Mouse (Mus musculus) embryonic stem cell, embryonic (primary cell): ENCODE measurements at regions not wholly inside any gene's neighbourhood (a gene's known extent, or its start where the extent isn't known, plus 50 kb on each side); places are given as distances from the start of the nearest gene placed in this dataset.
"Not testable (repeated sequence)": the region's sequence is repeated elsewhere in the genome, so short reads cannot be mapped to it uniquely, and the experiment has no call there.

Source experiments
- CTCF ChIA-PET, 4 experiments: fragments of 300-600 bp in 2 of 4; fragments of 350-600 bp in 2 of 4; sonication (Branson Sonifier 250); formaldehyde crosslinking; loops; one replicate each; lab custom pipeline; 2022; ENCODE audit warnings: inconsistent platforms in 2 of 4; lab: Charles Lee
- POLR2A ChIA-PET, 4 experiments: fragments of 300-600 bp in 2 of 4; fragments of 350-600 bp in 2 of 4; sonication (Branson Sonifier 250); formaldehyde crosslinking; loops; one replicate each; lab custom pipeline; 2022; ENCODE audit warnings: antibody characterized with exemption in 4 of 4, inconsistent platforms in 1 of 4; lab: Charles Lee

DNA sequence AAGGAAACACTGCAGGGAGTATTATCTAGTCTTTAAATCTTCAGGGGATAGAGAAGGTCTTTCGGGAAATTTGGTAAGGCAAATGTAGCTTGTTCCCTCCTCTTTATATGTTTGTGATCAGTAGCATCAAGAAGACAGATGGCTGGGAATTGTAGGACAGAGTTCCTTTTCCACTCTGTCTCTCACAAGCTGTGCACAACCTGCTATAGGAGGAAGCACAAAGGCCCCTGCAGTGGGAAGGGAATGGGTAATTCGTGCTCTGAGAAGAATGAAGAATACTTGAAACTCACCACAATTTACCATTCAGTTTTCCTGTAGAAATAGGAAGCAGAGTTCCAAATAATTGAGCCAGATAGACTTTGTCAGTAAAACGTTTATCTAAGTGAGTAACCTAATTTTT lies 1007.2 kb downstream of the Epha7 start:
- ChIA-PET POLR2A (no interaction called here), CTCF (no interaction called here)

DNA sequence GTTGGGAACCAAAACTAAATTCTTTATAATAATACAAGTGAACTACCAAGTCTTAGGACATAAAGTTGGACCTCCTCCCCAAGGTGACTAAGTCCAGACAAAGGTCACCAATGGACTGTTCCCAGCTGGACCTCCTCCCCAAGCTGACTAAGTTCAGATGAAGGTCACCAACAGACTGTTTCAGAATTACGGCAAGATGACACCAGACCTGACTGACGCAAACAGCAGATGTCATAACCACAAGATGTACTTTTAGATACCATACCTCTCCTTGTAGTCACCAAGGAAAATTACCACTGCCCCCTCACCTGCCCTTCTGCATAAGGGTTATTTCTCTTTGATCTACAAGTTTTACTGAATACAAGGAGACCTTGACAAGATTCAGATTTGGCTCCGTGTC lies 1017.8 kb downstream of the Epha7 start:
- CTCF ChIA-PET = not testable (repeated sequence)

DNA sequence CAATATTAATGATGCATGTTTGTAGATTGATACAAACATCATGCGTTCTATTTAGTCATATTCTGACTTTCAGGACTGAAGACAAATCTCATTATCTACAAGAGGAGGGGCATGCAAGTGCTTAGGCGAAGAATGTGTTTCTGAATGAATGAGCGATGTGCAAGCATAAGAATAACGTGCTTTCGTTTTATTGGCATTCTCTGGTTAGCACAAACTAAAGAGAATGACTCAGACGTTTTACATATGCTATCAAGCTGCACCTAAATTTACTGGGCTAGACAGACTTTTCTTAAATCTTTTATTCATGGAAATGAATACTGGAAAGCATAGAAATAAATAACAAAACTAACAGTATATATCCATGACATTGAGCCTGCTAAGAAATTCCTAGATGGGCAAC lies 1019.8 kb downstream of the Epha7 start:
- POLR2A ChIA-PET = no interaction called here
- CTCF ChIA-PET = no interaction called here

More for the DNA sequence above, 1017.8 kb downstream of the Epha7 start:
- POLR2A ChIA-PET = not testable (repeated sequence)

DNA sequence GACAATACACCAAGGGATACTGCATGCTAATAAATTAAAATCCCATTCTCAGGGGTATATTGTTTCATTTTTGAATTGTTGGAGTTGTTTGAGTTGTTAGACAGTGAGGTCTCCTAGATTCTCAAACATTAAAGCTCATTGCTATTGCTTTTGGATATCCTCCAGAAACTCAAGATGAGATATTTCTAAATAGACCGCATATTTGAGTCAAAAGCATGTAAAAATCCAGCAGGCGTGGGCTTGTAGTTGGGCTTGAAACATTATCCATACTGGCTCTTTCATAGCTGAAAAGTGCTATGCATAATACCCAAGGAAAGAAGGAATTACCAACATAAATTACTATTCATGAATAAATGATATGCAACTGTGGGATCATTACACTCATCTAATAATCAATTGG lies 1043.7 kb downstream of the Epha7 start:
- POLR2A ChIA-PET = no interaction called here
- CTCF ChIA-PET = interaction anchor here in 1 of 4 experiments (0.6 kb wide), 1 partner anchor 119 kb away, joined by 9 read pairs; no protein-coding TSS in a partner anchor
